Mouse (Mus musculus) urinary bladder, postnatal 14 days (tissue): ENCODE results near the gene Arhgap44.
A peak's percentile ranks its signal among the peaks of the same experiment; 100 is the strongest.

Experiments used
- DNase-seq: peaks from one replicate; pipeline ENCODE4 v3.0.0; 2021; ENCODE audit warnings: low spot score

The Arhgap44 gene

DNA sequence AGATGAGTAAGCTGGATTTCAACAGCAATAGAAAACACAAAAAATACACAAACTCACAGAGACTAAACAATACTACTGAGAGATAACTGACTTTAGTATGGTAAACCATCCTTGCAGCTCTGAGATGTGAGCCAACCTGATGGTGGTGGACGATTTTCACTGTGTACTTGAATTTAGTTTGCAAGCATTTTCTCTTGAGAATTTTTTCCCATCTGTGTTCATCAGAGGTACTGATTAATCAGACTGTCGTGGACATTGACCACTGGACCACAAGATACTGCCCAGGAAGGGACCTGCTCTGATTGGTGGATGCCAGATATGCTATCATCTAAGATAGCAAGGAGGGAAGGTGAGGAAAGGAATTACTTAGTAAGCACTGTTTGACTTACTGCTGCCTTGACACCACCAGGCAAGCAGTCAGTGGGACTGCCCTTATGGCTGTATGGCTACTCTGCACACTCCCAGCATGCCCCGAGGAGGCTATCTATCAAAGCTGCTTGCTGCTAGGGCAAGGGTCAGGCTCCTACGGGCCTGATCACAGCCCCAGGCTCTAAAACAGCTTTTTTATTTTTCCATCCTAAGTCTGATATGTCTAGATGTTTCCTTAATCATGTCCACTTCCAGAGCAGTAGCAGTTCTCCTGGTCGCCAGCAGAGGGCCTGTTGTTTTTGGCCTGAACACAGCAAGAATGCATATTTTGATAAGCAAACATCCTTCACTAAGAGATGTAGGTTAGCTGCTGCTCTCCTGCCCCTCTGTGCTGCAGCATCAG lies 74.1 kb downstream of the Arhgap44 start:
- DNase-seq: peak; percentile 53

DNA sequence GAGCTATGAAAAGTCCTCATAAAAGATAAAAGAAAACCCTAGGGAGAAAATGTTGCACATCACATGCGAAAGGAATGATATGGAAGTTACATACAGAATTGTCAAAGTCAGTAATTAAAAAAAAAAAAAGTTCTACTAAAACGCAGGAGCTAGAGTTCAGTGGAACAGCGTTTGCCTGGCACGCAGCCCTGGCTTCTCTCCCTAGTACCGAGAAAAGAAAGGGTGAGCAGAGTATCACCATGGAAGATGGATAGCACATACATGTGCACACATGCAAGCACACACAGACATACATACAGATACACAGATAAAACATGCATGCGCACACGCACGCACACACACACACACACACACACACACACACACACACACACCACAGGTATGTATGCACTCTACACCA lies 82.0 kb downstream of the Arhgap44 start:
- no peak for DNase-seq

DNA sequence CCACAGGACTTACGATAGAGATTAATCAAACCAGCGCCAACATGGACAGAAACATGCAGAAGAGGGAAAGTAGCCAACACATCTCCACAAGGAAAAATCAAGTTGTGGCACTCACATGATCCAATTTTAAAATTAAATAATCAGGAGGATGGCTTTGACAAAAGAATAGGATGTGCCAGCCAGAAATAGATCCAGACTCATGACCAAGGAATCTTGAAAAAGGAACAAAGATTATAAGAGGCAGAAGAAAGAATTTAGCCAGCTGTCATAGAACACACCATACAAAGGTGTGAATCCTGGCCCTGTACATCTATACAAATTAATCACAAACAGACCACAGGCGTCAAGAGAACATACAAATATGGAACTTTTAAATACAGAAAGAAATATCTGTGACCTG lies 82.5 kb downstream of the Arhgap44 start:
- no peak for DNase-seq

DNA sequence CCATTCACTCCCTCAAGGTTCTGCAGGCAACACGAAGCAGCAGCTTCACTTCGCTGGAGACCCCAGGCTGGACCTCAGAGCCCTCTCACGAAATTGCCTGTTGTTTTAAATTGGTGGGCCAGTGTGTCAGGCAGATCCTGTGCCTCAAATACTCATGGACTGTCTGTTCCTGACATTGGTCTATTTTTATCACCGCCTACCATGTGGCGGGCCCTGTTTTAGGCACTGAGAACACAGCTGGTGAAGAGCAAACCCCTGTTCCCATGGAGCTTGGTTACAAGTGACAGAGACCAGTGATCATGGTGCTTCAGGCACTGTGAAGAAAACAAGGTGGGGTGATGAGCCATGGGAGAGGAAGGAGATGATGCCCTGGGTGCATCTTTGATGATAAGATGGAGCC lies 93.2 kb downstream of the Arhgap44 start:
- no peak for DNase-seq

DNA sequence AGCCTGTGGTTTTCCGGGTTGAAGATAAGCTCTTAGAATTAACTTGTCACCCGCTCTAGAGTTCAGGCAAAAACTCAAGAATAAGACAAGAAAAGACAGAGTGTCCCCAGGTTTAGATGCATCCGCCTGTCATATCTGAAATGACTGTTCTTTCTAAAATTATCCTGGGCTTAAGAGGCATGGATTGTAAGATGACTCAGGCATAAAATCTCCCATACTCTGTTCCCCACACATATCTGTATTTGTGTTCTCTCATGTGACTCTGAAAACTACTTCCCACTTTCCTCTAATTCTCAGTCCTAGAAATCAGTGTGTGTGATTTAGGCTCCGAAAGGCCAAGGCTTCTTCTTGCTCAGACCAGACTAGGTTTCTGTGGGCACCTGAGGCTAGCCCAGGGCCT lies 93.7 kb downstream of the Arhgap44 start:
- DNase-seq: no peak

DNA sequence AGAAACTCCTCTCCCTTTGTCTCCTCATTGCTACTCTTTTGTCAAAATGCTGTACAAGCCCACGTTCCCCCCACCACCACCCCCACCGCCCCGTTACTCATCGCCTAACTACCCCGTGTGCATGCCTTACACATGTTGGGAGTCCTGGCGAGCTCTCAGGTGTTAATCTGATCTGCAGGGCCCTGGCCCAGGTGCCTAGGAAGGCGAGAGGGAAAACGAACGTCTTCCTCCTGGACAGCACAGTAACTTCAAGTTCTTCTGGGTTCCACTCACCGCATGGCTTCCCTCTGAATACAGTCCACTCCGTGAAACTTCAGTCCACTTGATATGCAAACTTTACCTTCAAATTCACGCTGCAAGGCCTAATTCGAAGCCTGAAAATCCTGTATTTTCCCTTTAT lies 97.6 kb downstream of the Arhgap44 start:
- DNase-seq: no peak

DNA sequence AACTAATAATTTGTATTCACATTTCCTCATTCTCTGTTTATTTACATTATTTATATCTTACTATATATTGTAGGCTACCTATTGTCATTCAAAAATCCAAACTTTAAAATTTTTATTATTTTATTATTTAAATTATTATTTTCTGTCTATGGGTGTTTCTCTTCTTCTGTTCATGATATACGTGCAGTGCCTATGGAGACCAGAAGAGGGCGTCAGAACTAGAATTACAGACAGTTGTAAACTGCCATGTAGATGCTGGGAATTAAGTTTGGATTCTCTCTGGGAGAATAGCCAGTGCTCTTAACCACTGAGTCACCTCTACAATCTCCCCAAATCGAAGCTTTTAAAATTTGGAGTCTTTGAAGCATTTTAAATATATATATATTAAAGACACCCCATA lies 101.3 kb downstream of the Arhgap44 start:
- DNase-seq: no peak

DNA sequence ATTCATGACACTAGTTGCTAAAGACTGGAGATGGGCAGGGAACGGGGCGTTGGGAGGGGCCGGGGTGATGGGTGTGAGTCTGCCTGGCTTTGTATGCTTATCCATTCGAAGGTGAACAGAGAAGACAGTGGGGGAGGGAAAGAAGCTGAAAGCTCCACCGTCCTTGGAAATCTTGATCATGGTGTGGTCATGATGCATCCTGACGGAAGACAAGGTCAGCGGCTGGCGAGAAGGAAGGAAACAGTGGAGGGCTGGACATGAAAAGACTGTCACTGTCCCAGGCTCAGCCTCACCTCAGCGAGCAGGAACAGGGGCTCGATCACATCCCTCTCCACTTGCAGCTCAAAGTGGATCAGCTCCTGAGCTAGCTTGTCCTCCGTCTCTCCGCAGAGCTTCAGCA lies 103.2 kb downstream of the Arhgap44 start:
- DNase-seq: no peak

DNA sequence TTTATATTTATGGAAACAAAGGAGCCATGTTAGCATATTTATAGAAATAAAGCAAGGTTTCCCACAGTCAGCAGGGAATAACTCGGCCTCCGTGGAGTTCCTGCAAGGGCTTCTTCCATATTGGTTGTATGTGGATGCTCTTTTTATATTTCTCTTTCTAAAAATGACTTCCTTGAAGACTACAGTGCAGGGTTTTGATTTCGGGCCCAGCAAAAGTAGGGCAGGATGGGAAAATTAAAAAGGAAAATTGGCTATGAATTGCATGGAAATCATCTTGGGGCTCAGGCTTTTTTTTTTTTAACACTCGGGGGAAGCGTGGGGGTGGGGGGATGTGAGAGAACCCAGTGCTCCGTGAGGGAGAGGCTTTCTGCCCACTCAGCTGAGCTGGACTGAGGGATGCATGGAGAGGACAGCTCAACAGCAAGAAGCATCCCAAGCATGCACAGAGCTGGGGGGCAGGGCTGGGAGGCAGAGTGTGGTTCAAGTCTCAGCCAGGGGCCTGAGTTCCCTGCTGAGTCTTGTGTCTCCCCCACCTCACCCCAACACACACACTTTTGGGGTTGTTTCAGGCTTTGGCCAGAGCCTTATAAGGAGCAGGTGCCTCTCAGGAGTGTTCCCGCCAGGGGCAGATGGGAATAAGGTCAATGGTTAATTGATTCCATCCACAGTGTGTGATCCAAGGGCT lies 104.4 kb downstream of the Arhgap44 start:
- DNase-seq: no peak

DNA sequence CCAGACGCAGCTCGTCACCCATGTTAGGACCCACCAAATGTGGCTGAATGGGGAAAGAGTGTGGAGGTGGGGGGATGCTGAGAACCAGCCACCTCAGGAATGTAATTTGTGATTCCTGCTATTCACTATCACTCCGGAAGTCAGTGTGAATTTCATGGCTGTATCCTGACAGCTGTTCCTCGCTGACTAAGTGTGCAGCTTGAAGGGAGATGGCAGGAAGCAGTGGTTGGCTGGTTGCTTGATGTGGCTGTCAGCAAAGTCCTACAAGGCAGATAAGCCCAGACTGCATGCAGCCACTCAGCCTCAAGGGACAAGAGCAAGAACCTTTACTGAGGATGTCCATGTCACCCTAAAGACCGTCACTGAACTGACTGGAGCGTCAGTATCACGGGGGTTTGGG lies 107.2 kb downstream of the Arhgap44 start:
- DNase-seq: no peak

DNA sequence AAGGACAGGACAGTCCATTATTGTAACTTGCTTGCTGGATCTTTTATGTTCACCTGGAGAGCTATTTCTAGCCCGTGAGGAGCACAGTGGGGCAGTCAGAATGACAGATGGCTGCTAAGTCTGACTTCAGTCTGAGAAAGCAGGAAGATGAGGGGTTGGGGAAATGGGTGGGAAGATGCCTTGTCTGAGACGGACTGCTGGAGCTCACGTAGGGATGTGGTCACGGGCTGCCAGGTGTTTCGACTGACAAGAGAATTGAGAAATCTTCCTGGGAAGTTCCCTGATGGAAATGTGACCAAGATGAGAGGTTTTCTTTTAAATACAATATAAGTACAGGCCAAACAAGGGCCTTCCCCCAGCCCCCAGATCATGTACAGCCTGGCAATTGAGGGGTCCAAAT lies 108.5 kb downstream of the Arhgap44 start:
- no peak for DNase-seq

DNA sequence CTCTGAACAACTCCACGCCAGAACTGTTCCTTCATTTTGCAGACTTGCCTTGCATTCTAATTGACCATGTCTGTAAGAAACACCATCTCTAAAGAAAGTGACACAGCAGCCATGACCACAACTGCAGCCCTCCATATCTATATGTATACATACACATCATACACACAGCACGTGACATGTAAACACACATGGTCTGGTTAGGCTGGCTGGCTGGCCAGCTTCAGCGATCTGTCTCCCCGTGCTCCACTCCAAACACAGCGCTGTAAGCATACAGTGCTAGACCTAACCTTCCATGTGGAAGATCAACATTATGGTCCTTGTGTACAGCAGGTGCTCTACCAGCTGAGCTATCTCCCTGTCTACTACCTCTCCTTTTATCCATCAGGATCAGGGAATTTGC lies 111.9 kb downstream of the Arhgap44 start:
- no peak for DNase-seq

DNA sequence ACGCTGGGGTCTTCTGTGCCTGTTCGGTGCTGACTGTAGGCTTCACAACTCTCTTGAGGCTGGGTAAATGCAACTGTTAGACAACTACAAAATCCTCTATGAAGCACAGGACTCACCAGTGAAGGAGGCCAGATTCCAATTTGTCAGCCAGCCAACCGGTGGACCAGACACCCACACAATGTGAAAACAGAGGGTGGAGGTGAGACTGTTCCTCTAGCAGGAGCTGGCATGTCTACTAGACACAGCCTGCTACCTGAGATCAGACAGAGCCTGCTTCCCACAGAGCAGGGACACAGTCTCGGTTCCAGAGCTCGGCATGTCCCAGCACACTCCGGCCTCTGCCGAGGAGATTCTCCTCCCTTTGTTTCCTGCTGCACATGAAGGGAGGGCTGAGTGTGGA lies 113.7 kb downstream of the Arhgap44 start:
- DNase-seq: no peak

DNA sequence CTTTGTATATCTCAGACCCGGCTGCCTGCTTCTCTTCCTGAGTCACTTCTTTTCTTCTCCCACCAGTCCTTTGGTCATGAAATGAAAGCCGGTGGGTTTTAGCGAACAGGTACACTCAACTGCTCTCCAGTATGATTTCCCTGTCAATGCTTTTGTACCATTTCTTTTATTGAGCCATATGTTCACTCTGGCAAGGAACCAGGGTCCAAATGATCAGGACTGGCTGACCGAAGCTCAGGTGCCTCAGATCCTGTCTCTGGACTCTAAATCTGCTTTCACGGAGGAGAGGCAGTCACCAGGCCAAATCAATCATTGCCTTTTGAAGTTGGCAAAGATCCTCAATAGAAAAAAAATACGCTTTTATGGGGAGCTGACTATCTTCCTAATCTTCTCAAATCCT lies 122.2 kb downstream of the Arhgap44 start:
- DNase-seq: no peak

DNA sequence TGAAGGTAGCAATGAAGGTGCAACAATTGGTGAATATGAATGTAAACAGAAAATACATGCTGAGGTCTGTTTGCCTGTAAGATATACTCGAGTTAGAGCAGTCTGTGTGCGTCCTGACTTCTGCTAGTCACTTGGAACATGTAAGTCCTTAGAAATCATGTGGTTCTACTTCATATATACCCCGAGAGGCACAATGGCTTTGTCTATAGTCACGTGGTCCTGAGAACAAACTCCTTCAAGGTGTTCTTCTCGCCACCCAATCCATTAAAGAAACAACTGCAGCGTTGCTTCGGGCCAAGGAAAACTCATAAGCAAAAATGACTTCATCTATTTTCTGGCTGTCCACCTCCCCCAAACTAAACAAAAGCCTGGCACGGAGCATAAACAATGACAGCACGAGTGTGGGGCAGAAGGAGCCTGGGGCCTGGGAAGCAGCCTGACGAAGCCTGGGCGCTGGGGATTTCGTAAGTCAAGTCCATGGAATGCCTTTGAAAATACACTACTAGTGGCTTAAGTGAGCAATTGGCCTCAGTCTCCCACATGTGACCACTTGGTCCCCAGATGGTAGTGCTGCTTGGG lies 123.2 kb downstream of the Arhgap44 start:
- DNase-seq: no peak

DNA sequence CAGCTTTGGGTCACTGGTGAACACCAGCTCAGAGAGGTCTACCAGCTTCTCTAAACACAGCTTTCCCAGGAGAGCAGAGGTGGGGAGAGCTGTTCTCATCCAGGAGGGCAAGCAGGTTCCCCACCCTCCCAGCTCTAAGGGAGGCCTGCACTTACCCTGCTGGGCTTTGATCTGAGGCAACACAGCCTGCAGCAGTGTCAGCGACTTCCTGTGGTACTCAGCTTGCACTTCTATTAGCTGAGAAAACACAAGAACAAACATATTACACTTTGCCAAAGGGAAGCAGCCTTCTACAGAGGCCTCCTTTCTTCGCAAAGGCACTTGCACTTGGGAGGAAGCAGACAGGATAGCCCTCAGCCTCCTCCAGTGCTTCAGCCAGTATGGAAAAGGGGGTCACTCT lies 123.8 kb downstream of the Arhgap44 start:
- DNase-seq: no peak

DNA sequence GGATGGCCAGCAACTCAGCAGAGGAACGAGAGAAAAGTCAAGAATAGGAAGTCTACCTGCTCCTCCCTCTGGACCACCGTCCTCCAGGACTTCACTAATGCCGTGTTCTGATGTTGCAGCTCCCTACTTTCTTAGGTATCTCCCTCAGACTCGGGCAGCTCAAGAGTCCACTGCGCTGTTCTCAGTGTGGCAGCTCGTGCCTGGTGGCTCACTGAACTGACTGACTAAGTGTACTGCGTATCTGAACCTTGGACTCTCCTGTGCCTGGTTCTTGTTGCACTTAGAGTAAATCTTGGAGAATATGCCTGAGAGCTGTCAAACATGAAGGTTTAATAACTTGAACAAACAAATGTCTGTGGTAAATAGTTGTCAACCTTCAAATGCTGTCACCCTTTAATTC lies 130.5 kb downstream of the Arhgap44 start:
- DNase-seq: no peak

DNA sequence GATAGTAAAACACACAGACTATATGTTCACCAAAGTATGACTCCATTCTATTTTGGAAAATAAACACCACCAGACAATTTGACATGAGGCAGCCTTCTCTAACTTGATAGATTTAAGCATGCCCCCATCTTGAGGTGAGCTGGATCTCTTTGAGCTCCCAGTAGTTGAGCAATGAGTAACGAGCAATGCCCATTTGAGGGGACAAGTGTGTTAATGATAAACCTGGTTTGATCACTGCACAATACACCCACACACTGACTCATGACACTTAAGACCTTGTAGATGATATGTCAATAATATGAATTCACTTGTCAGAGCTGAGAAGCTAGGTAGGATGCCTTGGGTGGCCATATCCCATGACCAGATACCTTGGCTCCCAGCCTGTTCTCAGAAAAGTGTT lies 132.6 kb downstream of the Arhgap44 start:
- DNase-seq: no peak

DNA sequence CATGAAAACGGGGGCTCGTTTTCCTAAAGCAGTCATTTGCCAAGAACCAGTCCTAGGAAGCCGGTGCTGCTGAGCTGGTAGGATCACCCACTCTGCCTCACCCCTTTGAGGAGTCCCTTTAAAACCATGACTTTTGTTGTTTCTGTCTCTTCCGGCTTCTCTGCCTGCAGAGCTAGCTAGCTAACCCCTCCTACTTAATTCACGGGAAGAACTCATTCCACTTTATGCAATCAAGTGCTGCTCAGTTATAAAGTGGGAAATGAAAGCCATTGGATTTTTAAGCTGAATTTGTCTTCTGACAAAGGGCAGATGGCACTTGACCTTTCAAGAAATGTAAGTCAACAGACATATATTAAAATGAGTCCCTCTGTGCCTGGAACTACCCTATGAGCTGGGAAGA lies 134.7 kb downstream of the Arhgap44 start:
- DNase-seq: no peak

DNA sequence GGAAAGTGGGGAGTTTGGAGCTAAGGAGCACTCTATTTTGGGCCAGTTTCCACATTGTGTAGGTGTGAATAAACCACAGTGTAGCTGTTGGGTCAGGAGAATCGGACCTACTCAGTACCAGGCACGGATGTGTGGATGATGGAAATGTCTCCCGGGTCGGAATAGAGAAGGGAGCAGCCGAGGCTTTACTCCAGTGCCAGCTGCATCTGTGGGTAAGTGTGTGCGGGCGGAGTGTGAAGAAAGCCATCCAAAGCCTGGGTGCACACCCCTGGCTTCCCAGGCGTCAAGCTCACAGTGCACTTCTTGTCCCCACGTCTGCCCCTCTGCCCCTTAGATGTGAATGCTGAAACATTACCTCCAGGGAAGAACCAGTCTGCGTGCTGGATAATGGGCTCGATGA lies 140.0 kb downstream of the Arhgap44 start:
- no peak for DNase-seq

DNA sequence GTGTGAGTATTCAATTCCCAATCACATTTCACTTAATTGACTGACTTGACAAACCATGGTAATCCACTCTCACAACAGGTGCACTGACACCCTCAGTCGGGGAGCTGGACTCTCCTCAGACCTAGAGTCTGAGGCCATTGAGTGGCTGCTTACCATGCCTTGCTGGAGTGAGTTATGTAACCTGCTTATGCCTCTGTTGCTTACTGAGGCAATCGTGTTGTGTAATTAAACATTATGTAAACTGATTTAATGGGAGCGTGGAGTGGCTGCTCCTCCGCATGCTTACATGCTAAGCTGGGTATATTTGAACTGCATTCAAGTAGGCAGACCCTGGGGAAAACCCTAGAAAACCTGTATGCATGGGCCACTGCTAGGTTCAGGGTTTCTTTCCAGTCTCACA lies 142.0 kb downstream of the Arhgap44 start:
- no peak for DNase-seq

DNA sequence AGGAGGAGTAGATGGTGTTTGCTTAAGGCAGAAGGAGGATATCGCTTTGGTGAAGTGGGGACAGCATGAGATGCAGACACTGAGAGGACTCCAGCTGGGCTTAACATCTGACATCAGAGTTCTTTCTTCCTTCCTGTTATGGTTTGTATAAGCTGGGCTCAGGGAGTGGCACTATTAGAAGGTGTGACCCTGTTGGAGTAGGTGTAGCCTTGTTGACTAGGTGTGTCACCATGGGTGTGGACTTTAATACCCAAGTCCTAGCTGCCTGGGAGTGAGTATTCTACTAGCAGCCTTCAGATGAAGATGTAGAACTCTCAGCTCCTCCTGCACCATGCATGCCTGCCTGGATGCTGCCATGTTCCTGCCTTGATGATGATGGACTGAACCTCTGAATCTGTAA lies 146.0 kb downstream of the Arhgap44 start:
- DNase-seq: no peak

DNA sequence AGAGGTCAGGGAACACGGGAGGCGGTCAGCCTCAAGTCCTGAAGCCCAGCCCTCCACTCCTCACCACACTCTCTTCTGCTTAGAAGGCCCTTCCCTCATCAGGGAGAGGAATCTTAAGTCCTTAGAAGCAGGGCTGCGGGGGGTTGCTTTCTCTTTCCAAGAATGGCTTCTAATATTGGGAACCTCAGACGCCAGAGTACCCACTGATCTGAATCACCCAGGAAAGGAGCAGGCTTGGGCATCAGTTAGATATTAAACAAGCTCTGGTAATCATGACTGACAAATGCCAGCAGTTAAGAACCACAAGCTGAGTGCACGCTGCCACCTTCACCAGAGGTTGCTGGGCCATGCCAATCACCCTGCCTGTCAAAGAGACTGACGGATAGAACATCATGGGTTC lies 148.9 kb downstream of the Arhgap44 start:
- DNase-seq: no peak

DNA sequence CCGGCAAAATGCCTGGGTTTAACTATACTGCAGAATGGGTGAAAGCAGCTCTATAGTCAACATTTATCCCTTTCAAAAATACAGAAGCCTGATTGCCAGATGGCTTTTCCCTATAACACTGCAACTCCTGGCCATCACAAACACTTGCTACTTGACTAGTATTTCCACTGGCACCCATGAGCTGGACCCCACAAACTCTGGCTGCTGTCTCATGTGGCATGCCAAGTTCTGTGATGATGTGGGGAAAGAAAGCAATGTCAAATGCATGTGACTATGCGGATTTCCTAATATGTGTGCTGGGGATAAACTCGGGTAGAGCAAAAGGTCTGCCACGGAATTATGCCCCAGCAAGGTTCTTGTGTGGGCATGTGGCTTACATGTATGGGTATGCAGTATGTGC lies 156.7 kb downstream of the Arhgap44 start:
- no peak for DNase-seq
